Mouse (Mus musculus) forebrain, embryonic 10.5 days (tissue): ENCODE measurements at regions not wholly inside any gene's neighbourhood (a gene's known extent, or its start where the extent isn't known, plus 50 kb on each side); places are given as distances from the start of the nearest gene placed in this dataset.

ENCODE experiments used
- DNase-seq: peaks from one replicate; pipeline ENCODE4 v3.0.0-alpha.2; 2017; ENCODE audit warnings: low spot score; ENCODE audit errors: extremely low spot score
- H3K27ac ChIP-seq: fragments of 300-500 bp; sonication (generic); 2 replicates; pipeline ENCODE4 v1.5.1; 2016; ENCODE audit warnings: mild to moderate bottlenecking
- H3K27me3 ChIP-seq: fragments of 300-500 bp; sonication (generic); 2 replicates; pipeline ENCODE4 v1.6.1; 2016; ENCODE audit warnings: mild to moderate bottlenecking; ENCODE audit not compliant: poor library complexity, severe bottlenecking
- H3K36me3 ChIP-seq: fragments of 300-500 bp; sonication (generic); replicated peaks from 2 replicates; pipeline ENCODE4 v1.6.1; 2016; ENCODE audit warnings: mild to moderate bottlenecking, moderate library complexity
- H3K4me1 ChIP-seq: fragments of 300-500 bp; sonication (generic); 2 replicates; pipeline ENCODE4 v1.6.1; 2016
- H3K4me3 ChIP-seq: fragments of 300-500 bp; sonication (generic); 2 replicates; pipeline ENCODE4 v1.5.1; 2016; ENCODE audit warnings: mild to moderate bottlenecking, moderate library complexity
- H3K9me3 ChIP-seq: fragments of 300-500 bp; sonication (generic); 2 replicates; pipeline ENCODE4 v1.6.1; 2016; ENCODE audit warnings: mild to moderate bottlenecking, moderate library complexity
- WGBS: fragments of 180-500 bp; shearing (Covaris S2); methylation state at CpG from one replicate; pipeline ENCODE4 v1.1.7; 2016; 5-methylcytosine and 5-hydroxymethylcytosine counted together

DNA sequence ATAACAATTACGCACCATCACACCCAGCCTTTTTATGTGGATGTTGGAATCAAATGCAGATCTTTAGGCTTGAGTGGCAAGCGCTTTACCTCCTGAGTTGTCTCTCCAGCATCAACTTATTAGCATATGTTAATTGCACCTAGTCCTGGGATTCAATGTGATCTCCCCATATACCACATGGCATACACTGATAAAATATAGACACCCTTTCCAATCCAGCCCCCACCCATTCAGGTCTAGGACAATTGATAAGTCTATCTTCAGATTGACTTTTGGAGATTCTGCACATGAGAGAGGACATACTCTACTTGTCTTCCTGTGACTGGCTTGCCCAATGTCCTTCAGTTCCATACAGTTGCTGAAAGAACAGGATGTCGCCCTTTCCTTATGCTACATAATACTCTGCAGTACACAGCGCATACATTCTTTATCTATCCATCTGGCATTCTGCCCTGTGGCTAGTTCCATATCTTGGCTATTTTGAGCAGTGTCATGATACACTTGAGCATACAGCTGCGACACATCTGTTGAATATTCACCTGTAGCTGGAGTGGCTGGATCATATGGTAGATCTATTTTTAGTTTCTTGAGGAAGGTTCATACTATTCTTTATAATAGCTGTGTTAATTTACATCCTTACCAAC lies 120.3 kb downstream of the Gsdmc2 start:
- no peaks in the 10 kb centered on the region for H3K36me3 ChIP-seq
- H3K4me1 ChIP-seq, result peaks cover 13% of the 10 kb centered on the region
- 95% methylated on average over 5 of the region's 5 CpGs for WGBS
- no peak for DNase-seq
- H3K27me3 ChIP-seq, result no peaks in the 10 kb centered on the region
- H3K9me3 ChIP-seq, result no peaks in the 10 kb centered on the region
- H3K4me3 ChIP-seq, result no peak overlapping the region
- H3K27ac ChIP-seq, result no peak overlapping the region

DNA sequence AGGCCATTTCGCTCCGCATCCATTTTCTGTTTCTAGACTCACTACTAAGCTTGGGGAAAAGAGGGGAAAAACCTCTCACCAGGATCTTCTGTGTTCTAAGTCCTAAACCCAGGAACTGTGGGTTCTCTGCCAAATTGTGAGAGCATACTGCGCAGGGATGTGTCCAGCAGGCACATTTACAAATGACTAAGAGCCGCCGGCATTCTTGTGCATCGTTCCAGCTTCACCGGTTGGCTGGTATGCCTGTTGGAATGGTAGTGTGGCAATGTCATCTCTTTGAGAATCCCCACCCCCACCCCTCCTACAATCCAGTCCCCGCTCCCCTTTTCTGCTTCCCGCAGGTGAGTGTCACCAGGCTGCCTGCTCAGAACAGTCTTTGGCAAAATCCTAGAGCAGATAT lies 122.0 kb downstream of the Gsdmc2 start:
- Histone ChIP-seq H3K27ac (no peak overlapping the region), H3K36me3 (no peaks in the 10 kb centered on the region), H3K4me3 (no peak overlapping the region), H3K27me3 (no peaks in the 10 kb centered on the region), H3K4me1 (peaks cover 13% of the 10 kb centered on the region), H3K9me3 (no peaks in the 10 kb centered on the region)
- no peak for DNase-seq
- 64% methylated on average over 9 of the region's 9 CpGs for WGBS

DNA sequence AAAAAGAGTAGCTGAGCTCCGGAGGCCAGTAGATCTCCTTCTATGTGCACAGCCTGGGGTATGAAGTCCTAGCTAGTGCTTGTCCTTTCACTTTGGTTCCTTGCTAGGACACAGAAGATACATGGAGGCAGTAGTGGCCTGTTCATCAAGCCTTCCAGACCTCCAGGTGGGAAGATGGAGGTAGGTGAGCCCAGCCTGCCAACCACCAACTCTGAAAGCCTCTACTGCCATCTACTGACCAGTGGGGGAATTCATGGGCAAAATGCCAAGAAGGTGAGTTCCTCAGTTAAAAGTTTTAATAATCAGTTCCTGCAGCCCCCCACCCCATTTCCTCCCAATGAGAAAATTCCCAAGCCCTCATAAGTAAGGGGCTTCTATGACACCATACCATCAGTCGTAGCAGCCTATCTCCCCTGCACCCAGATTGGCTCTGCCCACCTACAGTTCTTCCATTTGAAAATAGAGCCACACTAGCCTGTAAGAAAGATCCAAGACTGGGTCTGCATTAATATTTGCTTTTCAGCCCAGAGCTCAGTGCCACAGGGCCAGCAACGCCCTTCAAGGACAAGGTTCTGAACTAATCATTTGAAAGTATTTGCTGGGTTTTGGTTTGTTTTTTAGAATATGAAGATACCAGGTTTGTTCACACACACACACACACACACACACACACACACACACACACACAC lies 123.2 kb downstream of the Gsdmc2 start:
- peak; percentile 37 for DNase-seq
- 63% methylated on average over 3 of the region's 3 CpGs for WGBS
- H3K27me3 ChIP-seq, result no peaks in the 10 kb centered on the region

GRCm38 (mm10) chr15:63717812-63718211 lies 127.2 kb downstream of the Gsdmc2 start:
- H3K27me3 ChIP-seq, result no peaks in the 10 kb centered on the region
- H3K27ac ChIP-seq, result no peak overlapping the region
- no peak for DNase-seq
- WGBS, result 94% methylated on average over 8 of the region's 8 CpGs
- H3K9me3 ChIP-seq, result no peaks in the 10 kb centered on the region
- no peaks in the 10 kb centered on the region for H3K36me3 ChIP-seq
- H3K4me1 ChIP-seq, result peaks cover under 1% of the 10 kb centered on the region; the same call in 1 of the 2 replicates
- no peak overlapping the region for H3K4me3 ChIP-seq

More for the DNA sequence above, 123.2 kb downstream of the Gsdmc2 start:
- Histone ChIP-seq H3K4me3 (no peak overlapping the region), H3K9me3 (no peaks in the 10 kb centered on the region), H3K36me3 (no peaks in the 10 kb centered on the region), H3K4me1 (peaks cover 9% of the 10 kb centered on the region), H3K27ac (no peak overlapping the region)

DNA sequence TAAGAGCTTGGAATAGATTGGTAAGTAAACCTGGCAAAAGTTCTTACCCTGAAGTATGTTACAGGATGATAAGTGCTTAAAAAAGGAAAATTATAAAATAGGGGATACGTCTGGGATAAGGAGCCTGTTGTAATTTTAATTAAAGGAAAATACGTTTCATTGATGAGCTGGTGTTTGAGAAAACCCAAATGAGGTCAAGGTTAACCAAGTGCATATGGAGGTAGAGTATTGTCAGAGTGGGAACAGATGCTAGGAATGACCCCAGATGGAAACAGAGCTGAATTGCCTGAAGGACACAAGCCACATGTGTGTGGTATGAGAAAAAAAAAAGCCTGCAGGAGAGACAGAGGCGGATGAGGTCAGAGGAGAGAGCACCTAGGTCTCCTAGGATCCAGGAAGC lies 131.3 kb downstream of the Gsdmc2 start:
- H3K27me3 ChIP-seq, result no peaks in the 10 kb centered on the region
- no peaks in the 10 kb centered on the region for H3K36me3 ChIP-seq
- no peak for DNase-seq
- WGBS, result 67% methylated on average over 3 of the region's 3 CpGs
- H3K9me3 ChIP-seq, result no peaks in the 10 kb centered on the region
- no peak overlapping the region for H3K27ac ChIP-seq
- no peaks in the 10 kb centered on the region for H3K4me1 ChIP-seq
- no peak overlapping the region for H3K4me3 ChIP-seq

DNA sequence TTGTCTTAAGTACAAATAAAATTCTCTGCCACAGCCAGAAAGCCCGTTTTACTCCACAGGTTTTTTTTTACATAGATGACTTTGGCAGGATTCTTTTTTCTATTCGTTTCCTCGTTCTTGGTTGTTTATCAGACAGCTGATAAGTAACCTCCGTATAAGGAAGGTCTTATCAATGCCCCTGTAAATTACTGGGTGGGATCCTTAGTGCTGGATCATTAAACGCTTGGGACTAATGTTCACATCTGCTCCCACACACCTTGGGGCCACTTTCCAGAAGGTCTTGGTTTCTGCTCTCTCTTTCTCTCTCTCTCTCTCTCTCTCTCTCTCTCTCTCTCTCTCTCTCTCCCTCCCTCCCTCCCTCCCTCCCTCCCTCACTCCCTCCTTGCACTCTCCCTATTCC lies 134.6 kb downstream of the Gsdmc2 start:
- Histone ChIP-seq H3K36me3 (no peaks in the 10 kb centered on the region), H3K27ac (no peak overlapping the region), H3K27me3 (no peaks in the 10 kb centered on the region), H3K4me1 (no peaks in the 10 kb centered on the region), H3K9me3 (no peaks in the 10 kb centered on the region), H3K4me3 (no peak overlapping the region)
- WGBS, result 83% methylated on average over 5 of the region's 5 CpGs
- no peak for DNase-seq

GRCm38 (mm10) chr15:63709270-63709933 lies 135.6 kb downstream of the Gsdmc2 start:
- 96% methylated on average over 4 of the region's 4 CpGs for WGBS

GRCm38 (mm10) chr15:63704636-63705035 lies 140.3 kb downstream of the Gsdmc2 start:
- Histone ChIP-seq H3K27ac (no peak overlapping the region), H3K36me3 (no peaks in the 10 kb centered on the region), H3K9me3 (no peaks in the 10 kb centered on the region)

More at GRCm38 (mm10) chr15:63709270-63709933, 135.6 kb downstream of the Gsdmc2 start:
- H3K27me3 ChIP-seq, result no peaks in the 10 kb centered on the region
- H3K4me3 ChIP-seq, result no peak overlapping the region
- no peaks in the 10 kb centered on the region for H3K9me3 ChIP-seq
- no peak overlapping the region for H3K27ac ChIP-seq
- no peak for DNase-seq
- H3K4me1 ChIP-seq, result no peaks in the 10 kb centered on the region
- no peaks in the 10 kb centered on the region for H3K36me3 ChIP-seq

GRCm38 (mm10) chr15:63697831-63698230 lies 147.1 kb downstream of the Gsdmc2 start:
- WGBS, result 95% methylated on average over 10 of the region's 10 CpGs
- no peaks in the 10 kb centered on the region for H3K36me3 ChIP-seq
- no peaks in the 10 kb centered on the region for H3K9me3 ChIP-seq
- no peak overlapping the region for H3K27ac ChIP-seq
- H3K4me1 ChIP-seq, result peaks cover 18% of the 10 kb centered on the region
- H3K27me3 ChIP-seq, result peaks cover 28% of the 10 kb centered on the region
- no peak overlapping the region for H3K4me3 ChIP-seq
- no peak for DNase-seq

More at GRCm38 (mm10) chr15:63704636-63705035, 140.3 kb downstream of the Gsdmc2 start:
- H3K4me3 ChIP-seq, result no peak overlapping the region
- no peaks in the 10 kb centered on the region for H3K4me1 ChIP-seq
- DNase-seq, result no peak
- 86% methylated on average over 8 of the region's 8 CpGs for WGBS
- no peaks in the 10 kb centered on the region for H3K27me3 ChIP-seq

DNA sequence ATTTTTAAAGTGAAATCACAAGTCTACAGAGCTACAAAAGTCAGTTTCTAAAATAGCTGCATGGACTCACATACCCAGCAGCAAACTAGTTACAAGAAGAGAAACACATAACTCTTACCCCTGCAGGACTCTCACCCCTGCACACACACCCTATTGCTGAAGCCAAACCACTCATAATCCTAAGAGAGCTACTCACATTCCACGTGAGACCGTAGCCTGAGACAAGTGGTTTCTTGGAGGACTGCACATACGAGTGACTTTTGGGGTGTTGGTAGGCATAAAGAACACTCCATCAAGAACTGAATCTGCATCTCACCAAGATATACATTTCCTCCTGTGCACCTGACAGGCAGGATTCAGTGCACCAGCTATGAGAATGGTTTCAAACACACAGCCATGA lies 150.8 kb downstream of the Gsdmc2 start:
- Histone ChIP-seq H3K4me3 (no peak overlapping the region), H3K9me3 (no peaks in the 10 kb centered on the region), H3K27ac (no peak overlapping the region), H3K4me1 (peaks cover 41% of the 10 kb centered on the region), H3K36me3 (no peaks in the 10 kb centered on the region), H3K27me3 (peaks cover 33% of the 10 kb centered on the region)
- DNase-seq, result no peak
- WGBS, result 79% methylated on average over 3 of the region's 3 CpGs

- 79% methylated on average over 2 of the region's 2 CpGs for WGBS
- DNase-seq, result no peak
- no peaks in the 10 kb centered on the region for H3K9me3 ChIP-seq
- no peak overlapping the region for H3K4me3 ChIP-seq
- H3K27me3 ChIP-seq, result peaks cover 33% of the 10 kb centered on the region
- peak overlapping the region; percentile 60; the same call in 1 of the 2 replicates for H3K27ac ChIP-seq
- H3K4me1 ChIP-seq, result peaks cover 41% of the 10 kb centered on the region
- H3K36me3 ChIP-seq, result no peaks in the 10 kb centered on the region
Observed at GRCm38 (mm10) chr15:63693561-63693960, 151.4 kb downstream of the Gsdmc2 start.

GRCm38 (mm10) chr15:63692491-63693295 lies 152.3 kb downstream of the Gsdmc2 start:
- Histone ChIP-seq H3K36me3 (no peaks in the 10 kb centered on the region), H3K9me3 (no peaks in the 10 kb centered on the region), H3K4me3 (peak overlapping the region; percentile 14; the same call in 1 of the 2 replicates), H3K27ac (peak overlapping the region; percentile 60; the same call in 1 of the 2 replicates), H3K27me3 (peaks cover 33% of the 10 kb centered on the region), H3K4me1 (peaks cover 41% of the 10 kb centered on the region)
- 18% methylated on average over 9 of the region's 9 CpGs for WGBS
- peak; percentile 53 for DNase-seq
